ENCODE assay signal across 13 mouse cellular contexts in genomic region chr17:78586318-78587105, GRCm38 (mm10).
A peak's percentile ranks its signal among the peaks of the same experiment; 100 is the strongest.
DNase-seq lines count a peak whose midpoint lies in the region; ATAC-seq lines count a peak whose summit lies in the region.
"Had no signal": no experiment of that assay in that cellular context is flagged by ENCODE, and none has a peak within 500 bp of the region (broad histone marks: within the 10 kb centered on the region; RNA-seq: fewer than 3 reads in every experiment).

No protein-coding gene starts in this region.

- H3K4me1 ChIP-seq in heart, embryonic 12.5 days (replicated peaks), result peaks cover 12% of the 10 kb centered on the region
- H3K4me1 ChIP-seq in neural tube, embryonic 13.5 days (replicated peaks), result no peaks in the 10 kb centered on the region
- peaks cover 9% of the 10 kb centered on the region; the same call in 1 of the 2 replicates for H3K4me1 ChIP-seq in neural tube, embryonic 15.5 days
- peaks cover 35% of the 10 kb centered on the region for H3K4me1 ChIP-seq in liver, embryonic 12.5 days
- H3K4me1 ChIP-seq in stomach, embryonic 16.5 days (ENCODE audit: control insufficient read depth, insufficient read depth, low read length), result no peaks in the 10 kb centered on the region

- peak overlapping the region; percentile 43 for H3K4me2 ChIP-seq in heart, embryonic 12.5 days
- no peak overlapping the region for H3K4me2 ChIP-seq in neural tube, embryonic 13.5 days
- no peak overlapping the region for H3K4me2 ChIP-seq in neural tube, embryonic 15.5 days
- peak overlapping the region; percentile 66 for H3K4me2 ChIP-seq in liver, embryonic 12.5 days
- no peak overlapping the region for H3K4me2 ChIP-seq in stomach, embryonic 16.5 days (ENCODE audit: low read depth, low read length)
- H3K4me2 ChIP-seq: midbrain, embryonic 13.5 days had no signal

- peaks cover 5% of the 10 kb centered on the region; the same call in 1 of the 2 replicates for H3K27me3 ChIP-seq in heart, embryonic 12.5 days (replicated peaks)
- H3K27me3 ChIP-seq in neural tube, embryonic 13.5 days, result no peaks in the 10 kb centered on the region
- no peaks in the 10 kb centered on the region for H3K27me3 ChIP-seq in neural tube, embryonic 15.5 days (replicated peaks)
- 0 out of 2 replicates have a peak, but pooled peaks cover 4% of the 10 kb centered on the region for H3K27me3 ChIP-seq in liver, embryonic 12.5 days (replicated peaks)
- no peaks in the 10 kb centered on the region for H3K27me3 ChIP-seq in stomach, embryonic 16.5 days (ENCODE audit: control insufficient read depth, insufficient read depth, low read length)
- H3K27me3 ChIP-seq: midbrain, embryonic 13.5 days had no signal

- no peak overlapping the region for H3K4me3 ChIP-seq in heart, embryonic 12.5 days
- no peak overlapping the region for H3K4me3 ChIP-seq in neural tube, embryonic 13.5 days
- no peak overlapping the region for H3K4me3 ChIP-seq in neural tube, embryonic 15.5 days (replicated peaks)
- peak overlapping the region; percentile 37 for H3K4me3 ChIP-seq in liver, embryonic 12.5 days
- no peak overlapping the region for H3K4me3 ChIP-seq in stomach, embryonic 16.5 days (replicated peaks; ENCODE audit: low read length)
- H3K4me3 ChIP-seq: midbrain, embryonic 13.5 days had no signal

- H3K27ac ChIP-seq in heart, embryonic 12.5 days (ENCODE audit: poor library complexity, severe bottlenecking), result no peak overlapping the region
- H3K27ac ChIP-seq in neural tube, embryonic 13.5 days (replicated peaks), result no peak overlapping the region
- H3K27ac ChIP-seq in neural tube, embryonic 15.5 days (replicated peaks), result no peak overlapping the region
- peak overlapping the region; percentile 76 for H3K27ac ChIP-seq in liver, embryonic 12.5 days
- H3K27ac ChIP-seq in stomach, embryonic 16.5 days (ENCODE audit: low read length), result no peak overlapping the region
- H3K27ac ChIP-seq: midbrain, embryonic 13.5 days had no signal

- H3K9ac ChIP-seq in heart, embryonic 12.5 days, result no peak overlapping the region
- no peak overlapping the region for H3K9ac ChIP-seq in neural tube, embryonic 13.5 days
- H3K9ac ChIP-seq in neural tube, embryonic 15.5 days (replicated peaks), result no peak overlapping the region
- H3K9ac ChIP-seq in liver, embryonic 12.5 days, result peak overlapping the region; percentile 45
- H3K9ac ChIP-seq in stomach, embryonic 16.5 days (ENCODE audit: low read length), result no peak overlapping the region
- H3K9ac ChIP-seq: midbrain, embryonic 13.5 days had no signal

- WGBS in heart, embryonic 12.5 days, result 75% methylated on average over 12 of the region's 12 CpGs
- WGBS in neural tube, embryonic 13.5 days, result 94% methylated on average over 12 of the region's 12 CpGs
- WGBS in neural tube, embryonic 15.5 days, result 89% methylated on average over 12 of the region's 12 CpGs
- 54% methylated on average over 12 of the region's 12 CpGs for WGBS in liver, embryonic 12.5 days (ENCODE audit: insufficient replicate concordance)
- WGBS in stomach, embryonic 16.5 days, result 75% methylated on average over 12 of the region's 12 CpGs

- H3K36me3 ChIP-seq in heart, embryonic 12.5 days, result no peaks in the 10 kb centered on the region
- H3K36me3 ChIP-seq in neural tube, embryonic 13.5 days, result no peaks in the 10 kb centered on the region
- H3K36me3 ChIP-seq in neural tube, embryonic 15.5 days, result no peaks in the 10 kb centered on the region
- H3K36me3 ChIP-seq in liver, embryonic 12.5 days, result no peaks in the 10 kb centered on the region
- no peaks in the 10 kb centered on the region for H3K36me3 ChIP-seq in stomach, embryonic 16.5 days (ENCODE audit: control insufficient read depth, insufficient read depth, low read length)
- H3K36me3 ChIP-seq: midbrain, embryonic 13.5 days had no signal

- no peak for ATAC-seq in heart, embryonic 12.5 days (ENCODE audit: insufficient number of reproducible peaks, low FRiP score)
- 0 out of 2 replicates have a peak, but pooled peaks have one; percentile 40 for ATAC-seq in neural tube, embryonic 13.5 days (ENCODE audit: low read depth)
- no peak for ATAC-seq in neural tube, embryonic 15.5 days (ENCODE audit: low FRiP score)
- ATAC-seq in liver, embryonic 12.5 days, result peak; percentile 61
- ATAC-seq in stomach, embryonic 16.5 days (ENCODE audit: insufficient read depth, low FRiP score), result 0 out of 2 replicates have a peak, but pooled peaks have one; percentile 8
- ATAC-seq: midbrain, embryonic 13.5 days had no signal

- H3K9me3 ChIP-seq in heart, embryonic 12.5 days (replicated peaks), result no peaks in the 10 kb centered on the region
- no peaks in the 10 kb centered on the region for H3K9me3 ChIP-seq in neural tube, embryonic 13.5 days
- no peaks in the 10 kb centered on the region for H3K9me3 ChIP-seq in neural tube, embryonic 15.5 days (replicated peaks)
- no peaks in the 10 kb centered on the region for H3K9me3 ChIP-seq in liver, embryonic 12.5 days (replicated peaks)
- no peaks in the 10 kb centered on the region for H3K9me3 ChIP-seq in stomach, embryonic 16.5 days (replicated peaks; ENCODE audit: control insufficient read depth, low read length)
- H3K9me3 ChIP-seq: midbrain, embryonic 13.5 days had no signal

- no peak for DNase-seq in heart, adult 9 months (ENCODE audit: low spot score in 2 of 2)
- no peak for DNase-seq in urinary bladder, postnatal 25 days (ENCODE audit: low spot score)
- DNase-seq in frontal cortex, postnatal 10 days (ENCODE audit: low spot score in 2 of 2), result no peak
- DNase-seq: cerebellum, postnatal 10 days; kidney, adult 2 months; kidney, postnatal 4 days; right cerebral cortex, postnatal 4 days had no signal

Comparison
In these comparisons a context has a peak if more than half of its experiments do, and no peak if none do; other contexts are left out.
1. ATAC-seq: peak in neural tube, embryonic 13.5 days (single experiment), liver, embryonic 12.5 days (single experiment) and stomach, embryonic 16.5 days (single experiment); none in heart, embryonic 12.5 days (single experiment) and neural tube, embryonic 15.5 days (single experiment).
2. H3K4me2 ChIP-seq: peak in heart, embryonic 12.5 days (single experiment) and liver, embryonic 12.5 days (single experiment); none in neural tube, embryonic 13.5 days (single experiment), neural tube, embryonic 15.5 days (single experiment) and stomach, embryonic 16.5 days (single experiment).